Mouse (Mus musculus) heart, embryonic 14.5 days (tissue): ENCODE measurements around the gene Olfr221. TPM values are rescaled to one million over a fixed set of nuclear protein-coding genes. Genes with fewer than 3 reads are reported as not detected.

ENCODE experiments used
- ATAC-seq: fragments of 200-750 bp; cut with Nextera tagmentation; 2 replicates; pipeline ENCODE4 v1.8.0; 2017; ENCODE audit warnings: low read depth, moderate TSS enrichment; ENCODE audit not compliant: insufficient number of reproducible peaks, insufficient read depth, low FRiP score
- H3K27ac ChIP-seq, 2 experiments: fragments of 200-500 bp in 1 of 2; fragments of 300-500 bp in 1 of 2; sonication (generic) in 1 of 2; replicated peaks in 1 of 2; 2 replicates each; pipeline ENCODE4 v1.5.1; 2012 to 2014; ENCODE audit warnings: low read depth in 2 of 2, low read length in 2 of 2, control low read depth in 1 of 2, mild to moderate bottlenecking in 1 of 2, mixed read lengths in 1 of 2; ENCODE audit not compliant: control insufficient read depth in 1 of 2, insufficient read depth in 1 of 2
- H3K27me3 ChIP-seq: fragments of 300-500 bp; sonication (generic); 2 replicates; pipeline ENCODE4 v1.6.1; 2014; ENCODE audit warnings: mild to moderate bottlenecking, low read length, control low read depth; ENCODE audit not compliant: control insufficient read depth, insufficient read depth
- H3K36me3 ChIP-seq: fragments of 300-500 bp; sonication (generic); 2 replicates; pipeline ENCODE4 v1.6.1; 2014; ENCODE audit warnings: mild to moderate bottlenecking, control low read depth, low read length, mixed read lengths; ENCODE audit not compliant: control insufficient read depth, insufficient read depth
- H3K4me1 ChIP-seq, 2 experiments: fragments of 200-500 bp in 1 of 2; fragments of 300-500 bp in 1 of 2; sonication (generic) in 1 of 2; 2 replicates each; pipeline ENCODE4 v1.6.1; 2012 to 2014; ENCODE audit warnings: low read length in 2 of 2, control low read depth in 1 of 2, mixed read lengths in 1 of 2; ENCODE audit not compliant: control insufficient read depth in 2 of 2, insufficient read depth in 2 of 2
- H3K4me2 ChIP-seq: fragments of 300-500 bp; sonication (generic); 2 replicates; pipeline ENCODE4 v1.6.1; 2014; ENCODE audit warnings: mild to moderate bottlenecking, low read length
- H3K4me3 ChIP-seq, 2 experiments: fragments of 200-500 bp in 1 of 2; fragments of 300-500 bp in 1 of 2; sonication (generic) in 1 of 2; 2 replicates each; pipeline ENCODE4 v1.5.1; 2012 to 2014; ENCODE audit warnings: low read length in 2 of 2, mild to moderate bottlenecking in 2 of 2, control low read depth in 1 of 2, low read depth in 1 of 2, moderate library complexity in 1 of 2; ENCODE audit not compliant: control insufficient read depth in 1 of 2, insufficient read depth in 1 of 2
- H3K9ac ChIP-seq: fragments of 300-500 bp; sonication (generic); 2 replicates; pipeline ENCODE4 v1.6.1; 2014; ENCODE audit warnings: mild to moderate bottlenecking, low read length
- H3K9me3 ChIP-seq: fragments of 300-500 bp; sonication (generic); 2 replicates; pipeline ENCODE4 v1.6.1; 2016; ENCODE audit warnings: low read length, control low read depth; ENCODE audit not compliant: control insufficient read depth
- WGBS: fragments of 180-500 bp; shearing (Covaris S2); extraction: QIAGEN DNeasy Blood & Tissue Kit; methylation state at CpG from one replicate; pipeline ENCODE4 v1.1.7; 2014; 5-methylcytosine and 5-hydroxymethylcytosine counted together
- polyA plus RNA-seq: library from polyadenylated mRNA; unstranded; fragments of >200 nt; fragmentation: Nextera tagmentation; extraction: Ambion mirVana; gene quantifications from 2 replicates; pipeline ENCODE4 v1.2.1, GENCODE M21; 2014

The Olfr221 gene
- polyA plus RNA-seq, 1 experiment from 2014 or later, result not detected

DNA sequence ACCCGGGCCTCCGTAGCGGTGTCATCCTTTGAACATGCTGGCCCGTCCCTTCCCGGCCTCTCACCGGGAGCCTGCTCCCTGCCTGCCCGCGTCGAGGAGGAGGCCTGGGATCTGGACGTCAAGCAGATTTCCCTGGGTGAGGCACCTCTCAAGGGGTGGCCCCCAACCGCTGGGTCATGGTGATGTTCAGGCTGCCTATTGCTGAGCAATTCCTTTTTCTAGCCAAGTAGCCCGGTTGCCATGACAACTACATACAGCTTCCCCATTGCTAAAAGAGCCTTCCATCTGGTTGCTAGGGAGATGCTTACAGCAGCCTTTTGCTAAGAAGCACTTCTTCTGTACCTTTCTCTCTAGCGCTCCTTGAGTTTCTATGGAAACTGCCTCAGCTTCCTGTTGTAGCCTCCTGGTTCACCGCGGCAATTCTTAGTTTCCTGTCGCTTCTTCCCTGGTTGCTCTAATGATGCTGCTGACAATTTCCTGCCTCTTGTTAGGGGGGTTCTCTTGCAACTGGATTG is 38.2 kb downstream of the Olfr221 start:
- Histone ChIP-seq H3K4me2 (no peak overlapping the region), H3K9me3 (no peaks in the 10 kb centered on the region), H3K36me3 (peaks cover 93% of the 10 kb centered on the region), H3K9ac (no peak overlapping the region), H3K4me3 (no peak overlapping the region), H3K27me3 (no peaks in the 10 kb centered on the region), H3K27ac (no peak overlapping the region), H3K4me1 (peaks cover 16 to 27% of the 10 kb centered on the region in 2 experiments)
- no peak for ATAC-seq
- WGBS, result 54% methylated on average over 16 of the region's 16 CpGs

DNA sequence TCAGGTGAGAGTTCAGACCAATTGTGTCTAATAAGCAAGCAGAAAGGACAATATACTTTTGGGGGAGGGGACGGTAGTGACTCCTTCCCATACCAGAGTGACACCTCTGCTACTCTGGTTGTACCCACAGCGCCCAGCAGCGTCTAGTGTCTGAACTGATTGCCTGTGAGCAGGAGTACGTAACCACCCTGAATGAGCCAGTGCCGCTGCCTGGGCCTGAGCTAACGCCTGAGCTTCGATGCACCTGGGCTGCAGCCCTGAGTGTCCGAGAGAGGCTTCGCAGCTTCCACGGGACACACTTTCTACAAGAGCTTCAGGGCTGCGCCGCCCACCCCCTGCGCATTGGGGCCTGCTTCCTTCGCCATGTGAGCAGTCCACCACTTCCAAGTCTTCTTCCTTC is 44.8 kb downstream of the Olfr221 start:
- Histone ChIP-seq H3K27me3 (no peaks in the 10 kb centered on the region), H3K36me3 (peaks cover 95% of the 10 kb centered on the region), H3K27ac (no peak overlapping the region), H3K4me1 (no peaks in the 10 kb centered on the region), H3K4me2 (no peak overlapping the region), H3K4me3 (no peak overlapping the region), H3K9ac (no peak overlapping the region), H3K9me3 (no peaks in the 10 kb centered on the region)
- ATAC-seq, result no peak
- 81% methylated on average over 14 of the region's 14 CpGs for WGBS

- no peaks in the 10 kb centered on the region for H3K27me3 ChIP-seq
- peaks cover 95% of the 10 kb centered on the region for H3K36me3 ChIP-seq
- WGBS, result 58% methylated on average over 17 of the region's 17 CpGs
Measured at GRCm38 (mm10) chr14:51996866-51997265, 45.4 kb downstream of the Olfr221 start.

GRCm38 (mm10) chr14:51996231-51996841 is 45.9 kb downstream of the Olfr221 start:
- H3K36me3 ChIP-seq, result peaks cover 96% of the 10 kb centered on the region
- no peaks in the 10 kb centered on the region for H3K9me3 ChIP-seq
- WGBS, result 85% methylated on average over 13 of the region's 13 CpGs
- H3K4me2 ChIP-seq, result no peak overlapping the region
- H3K4me3 ChIP-seq, result no peak overlapping the region
- ATAC-seq, result no peak
- H3K27ac ChIP-seq, result no peak overlapping the region
- no peaks in the 10 kb centered on the region for H3K4me1 ChIP-seq
- no peaks in the 10 kb centered on the region for H3K27me3 ChIP-seq
- no peak overlapping the region for H3K9ac ChIP-seq

More at GRCm38 (mm10) chr14:51996866-51997265, 45.4 kb downstream of the Olfr221 start:
- no peak overlapping the region for H3K27ac ChIP-seq
- no peak overlapping the region for H3K4me3 ChIP-seq
- ATAC-seq, result no peak
- no peaks in the 10 kb centered on the region for H3K9me3 ChIP-seq
- no peaks in the 10 kb centered on the region for H3K4me1 ChIP-seq
- H3K9ac ChIP-seq, result no peak overlapping the region
- no peak overlapping the region for H3K4me2 ChIP-seq

DNA sequence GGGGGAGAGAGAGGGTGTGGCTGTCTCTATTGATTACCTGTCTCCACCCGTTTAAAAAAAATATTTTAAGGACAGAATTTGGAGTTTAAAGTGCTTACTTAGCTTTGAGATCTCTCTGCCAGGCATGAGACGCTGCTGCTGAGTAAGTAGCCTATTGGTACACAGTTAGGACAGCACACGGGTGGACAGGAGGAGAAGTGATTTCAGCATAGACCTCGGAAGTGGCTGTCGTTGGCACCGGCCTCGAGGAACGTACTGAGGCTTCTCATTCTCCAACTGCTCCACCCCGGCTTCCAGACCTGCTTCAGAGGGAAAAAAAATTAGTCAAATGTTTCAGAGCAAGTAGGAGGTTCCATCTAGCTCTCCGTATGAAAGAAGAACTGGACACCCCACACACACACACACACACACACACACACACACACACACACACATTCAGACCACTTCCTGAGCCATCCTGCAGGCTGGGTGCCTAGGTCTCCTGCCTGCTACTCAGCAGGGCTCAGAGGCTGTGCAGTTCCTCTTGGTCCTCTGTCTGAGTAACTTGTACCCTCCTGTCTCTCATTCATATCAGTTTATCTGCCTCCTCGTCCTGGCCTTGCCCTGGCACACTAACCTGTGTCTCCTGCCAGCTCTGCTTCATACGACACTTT is 46.9 kb downstream of the Olfr221 start:
- no peak overlapping the region for H3K4me2 ChIP-seq
- H3K9me3 ChIP-seq, result no peaks in the 10 kb centered on the region
- H3K9ac ChIP-seq, result no peak overlapping the region
- H3K4me1 ChIP-seq, result no peaks in the 10 kb centered on the region
- H3K36me3 ChIP-seq, result peaks cover 98% of the 10 kb centered on the region
- no peak overlapping the region for H3K4me3 ChIP-seq
- 76% methylated on average over 12 of the region's 12 CpGs for WGBS
- H3K27me3 ChIP-seq, result no peaks in the 10 kb centered on the region
- ATAC-seq, result no peak
- H3K27ac ChIP-seq, result no peak overlapping the region

DNA sequence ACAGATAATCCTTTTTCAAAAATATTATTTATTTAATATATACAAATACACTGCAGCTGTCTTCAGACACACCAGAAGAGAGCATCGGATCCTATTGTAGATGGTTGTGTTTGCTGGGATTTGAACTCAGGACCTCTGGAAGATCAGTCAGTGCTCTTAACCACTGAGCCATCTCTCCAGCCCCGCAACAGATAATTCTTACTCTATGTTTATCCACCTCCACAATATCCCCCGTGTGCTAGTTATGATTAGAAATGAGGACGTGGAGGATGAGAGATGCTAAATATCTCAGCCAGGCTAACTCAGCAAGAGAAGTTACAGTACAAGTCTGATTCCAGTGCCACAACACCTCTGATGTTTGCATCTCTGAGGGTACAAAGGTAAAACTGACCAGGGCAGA is 47.8 kb downstream of the Olfr221 start:
- WGBS, result 78% methylated on average over 4 of the region's 4 CpGs

GRCm38 (mm10) chr14:51989461-51989970 is 52.7 kb downstream of the Olfr221 start:
- no peak overlapping the region for H3K27ac ChIP-seq
- no peak overlapping the region for H3K4me2 ChIP-seq
- no peak overlapping the region for H3K9ac ChIP-seq
- peaks cover 76% of the 10 kb centered on the region for H3K36me3 ChIP-seq
- no peak for ATAC-seq
- no peaks in the 10 kb centered on the region for H3K27me3 ChIP-seq
- no peak overlapping the region for H3K4me3 ChIP-seq
- H3K4me1 ChIP-seq, result peaks cover 2 to 12% of the 10 kb centered on the region in 2 experiments; a peak in 3 of 4 replicates
- 72% methylated on average over 12 of the region's 12 CpGs for WGBS
- no peaks in the 10 kb centered on the region for H3K9me3 ChIP-seq

More for the DNA sequence above, 47.8 kb downstream of the Olfr221 start:
- Histone ChIP-seq H3K4me1 (no peaks in the 10 kb centered on the region), H3K9ac (no peak overlapping the region), H3K27me3 (no peaks in the 10 kb centered on the region), H3K4me2 (no peak overlapping the region), H3K4me3 (no peak overlapping the region), H3K9me3 (no peaks in the 10 kb centered on the region), H3K27ac (no peak overlapping the region), H3K36me3 (peaks cover 98% of the 10 kb centered on the region)
- no peak for ATAC-seq
